Mouse (Mus musculus) brain, embryonic 14.5 days (tissue): Measurements from ENCODE around the gene Adam22.

ENCODE experiments used
- CTCF ChIP-seq: fragments of 200-500 bp; IDR thresholded peaks from 2 replicates; pipeline ENCODE4 v1.5.1; 2012; ENCODE audit warnings: inconsistent platforms, mild to moderate bottlenecking, moderate library complexity, borderline replicate concordance; ENCODE audit not compliant: insufficient read depth, insufficient read length; ENCODE audit errors: extremely low read depth
- POLR2A ChIP-seq: fragments of 200-500 bp; IDR thresholded peaks from 2 replicates; pipeline ENCODE4 v1.6.1; 2012; ENCODE audit warnings: mild to moderate bottlenecking, inconsistent platforms, borderline replicate concordance; ENCODE audit not compliant: poor library complexity, insufficient read depth, insufficient read length, severe bottlenecking; ENCODE audit errors: extremely low read depth

GRCm38 (mm10) chr5:8356885-8357651 lies 10.9 kb downstream of the Adam22 start:
- TF ChIP-seq CTCF: no peak
- TF ChIP-seq POLR2A: no peak
